Mouse (Mus musculus) kidney, postnatal 36 days (tissue): ENCODE measurements around the gene Dcps.
"Not testable (repeated sequence)": the region's sequence is repeated elsewhere in the genome, so short reads cannot be mapped to it uniquely, and the experiment has no call there.

ENCODE experiments used
- DNase-seq, 2 experiments: peaks; one replicate each; pipeline ENCODE4 v3.0.0; 2021 to 2022; ENCODE audit warnings: mixed read lengths in 2 of 2

Gene Dcps

DNA sequence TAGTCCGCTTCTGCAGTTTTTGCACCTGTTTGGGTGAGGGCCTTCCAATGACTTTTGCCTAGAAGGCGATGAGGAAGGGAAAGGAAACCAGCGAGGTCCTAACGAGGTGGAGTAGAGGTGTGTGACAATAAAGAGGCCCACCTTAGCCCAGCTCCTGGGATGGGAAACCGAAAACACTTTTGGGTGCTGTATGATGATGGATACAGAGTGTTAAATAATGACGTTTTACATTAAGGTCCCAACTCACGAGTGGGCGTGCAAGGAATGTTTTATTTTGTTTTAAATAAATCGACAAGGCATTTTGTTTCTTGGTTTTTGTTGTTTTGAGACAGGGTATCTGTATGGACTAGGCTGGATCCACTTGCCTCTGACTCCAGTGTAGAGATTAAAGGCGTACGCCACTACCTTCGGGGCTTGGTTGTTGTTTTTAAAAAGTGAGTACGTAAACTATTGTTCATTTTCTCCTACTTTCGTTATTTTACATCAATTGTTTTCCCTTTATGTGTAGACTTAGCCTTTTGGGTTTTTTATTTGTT, 331 bp upstream of the Dcps start:
- no peak for DNase-seq

DNA sequence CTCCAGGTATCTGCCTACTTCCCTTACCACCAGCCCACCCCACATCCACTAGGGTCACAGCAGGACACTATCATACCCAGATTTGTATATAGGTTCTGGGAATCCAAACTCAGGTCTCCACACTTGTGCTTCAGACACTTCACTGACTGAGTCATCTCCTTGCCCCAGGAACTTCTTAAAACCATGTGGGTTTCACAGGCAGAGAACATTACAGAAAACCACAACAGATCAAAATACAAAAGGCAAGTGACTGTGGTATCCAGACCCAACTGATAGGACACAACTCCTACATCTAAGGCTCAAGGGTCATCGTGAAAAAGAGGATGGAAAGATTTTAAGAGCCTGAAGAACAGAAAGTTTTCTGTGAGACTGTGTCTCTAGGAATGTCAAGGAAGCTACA, 2.5 kb downstream of the Dcps start:
- no peak for DNase-seq

DNA sequence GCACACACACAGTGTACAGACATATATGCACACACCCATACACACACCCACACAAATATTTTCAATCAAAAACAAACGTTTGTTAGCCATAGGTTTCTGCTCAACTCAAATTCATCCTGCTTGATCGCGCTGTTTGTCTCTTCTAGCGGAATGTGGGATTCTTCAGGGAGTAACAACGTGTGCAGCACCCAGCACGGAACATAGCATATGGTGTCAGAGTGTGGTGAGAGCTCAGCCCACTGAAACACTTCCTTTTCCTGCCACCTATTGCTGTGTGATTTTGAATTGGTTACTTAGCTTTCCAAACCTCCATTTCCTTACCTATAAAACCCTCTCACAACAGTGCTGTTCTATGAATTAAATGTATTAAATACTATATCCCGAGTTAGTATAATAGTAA, 5.8 kb downstream of the Dcps start:
- no peak for DNase-seq

DNA sequence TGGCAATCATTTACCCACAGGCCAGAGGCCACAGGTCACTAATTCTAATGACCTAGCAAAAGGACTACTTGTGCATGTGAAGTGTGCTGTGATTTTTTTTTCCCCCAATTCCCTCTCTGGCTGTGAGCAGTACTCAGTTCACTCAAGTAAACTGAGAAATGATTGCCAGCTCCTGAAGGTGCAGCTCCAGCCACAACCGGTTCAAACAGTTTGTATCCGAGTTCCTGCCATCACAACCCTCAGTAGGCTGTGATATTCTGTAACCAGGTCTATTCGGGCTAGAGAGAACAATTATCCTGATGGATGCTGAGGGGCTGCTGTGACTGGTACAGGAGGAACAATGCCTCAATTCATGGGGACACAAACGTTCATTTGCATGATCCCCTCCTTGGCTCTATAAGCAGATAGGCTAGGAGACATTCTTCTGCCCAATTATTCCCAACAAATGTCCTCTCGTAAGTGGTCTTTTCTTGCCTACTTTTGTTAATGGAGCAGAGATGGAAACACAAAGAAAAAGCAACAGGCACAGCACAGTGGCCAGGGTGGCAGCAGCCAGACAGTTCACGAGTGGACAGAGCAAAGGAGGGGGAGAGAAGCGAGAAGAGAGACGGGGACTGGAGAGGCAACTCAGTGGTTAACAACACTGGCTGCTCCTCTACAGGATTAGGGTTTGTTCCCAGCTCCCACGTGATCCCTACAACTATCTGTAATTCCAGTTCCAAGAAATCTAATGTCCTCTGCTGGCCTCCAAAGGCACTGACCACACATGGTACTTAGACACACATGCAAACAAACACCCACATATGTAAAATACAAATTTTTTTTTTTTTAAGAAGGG, 8.8 kb downstream of the Dcps start:
- peak; percentile 74 to 87 for DNase-seq

DNA sequence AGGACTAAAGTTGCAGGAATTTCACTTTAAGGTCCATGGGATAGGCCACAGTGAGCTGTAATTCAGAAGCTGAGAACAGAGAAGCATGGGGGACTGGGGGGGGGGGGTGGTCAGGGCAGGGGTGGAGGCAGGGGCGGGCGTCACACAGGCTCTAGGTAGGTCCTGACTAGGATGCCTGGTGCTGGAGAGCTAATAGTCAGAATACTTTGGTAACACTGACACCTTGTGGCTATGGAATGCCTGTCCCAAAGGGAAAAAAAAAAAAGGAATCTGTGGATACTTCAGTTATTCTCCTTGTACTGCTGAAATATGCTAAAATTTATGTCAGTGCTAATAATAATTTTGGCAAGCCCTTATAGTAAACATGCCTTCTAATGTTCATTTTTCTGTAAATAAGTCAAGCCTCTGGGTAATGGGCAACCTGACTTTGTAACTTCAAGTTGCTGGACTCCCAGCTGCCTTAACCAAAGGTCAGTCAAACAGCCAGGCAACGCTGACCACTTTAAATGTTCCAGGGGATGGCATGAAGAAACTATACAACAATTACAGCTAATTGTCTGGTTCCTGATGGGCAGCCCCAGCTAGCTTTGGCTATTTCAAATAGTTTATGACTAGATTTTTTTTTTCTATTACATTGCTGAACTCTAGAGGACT, 9.6 kb downstream of the Dcps start:
- DNase-seq: peak; percentile 42 to 60

DNA sequence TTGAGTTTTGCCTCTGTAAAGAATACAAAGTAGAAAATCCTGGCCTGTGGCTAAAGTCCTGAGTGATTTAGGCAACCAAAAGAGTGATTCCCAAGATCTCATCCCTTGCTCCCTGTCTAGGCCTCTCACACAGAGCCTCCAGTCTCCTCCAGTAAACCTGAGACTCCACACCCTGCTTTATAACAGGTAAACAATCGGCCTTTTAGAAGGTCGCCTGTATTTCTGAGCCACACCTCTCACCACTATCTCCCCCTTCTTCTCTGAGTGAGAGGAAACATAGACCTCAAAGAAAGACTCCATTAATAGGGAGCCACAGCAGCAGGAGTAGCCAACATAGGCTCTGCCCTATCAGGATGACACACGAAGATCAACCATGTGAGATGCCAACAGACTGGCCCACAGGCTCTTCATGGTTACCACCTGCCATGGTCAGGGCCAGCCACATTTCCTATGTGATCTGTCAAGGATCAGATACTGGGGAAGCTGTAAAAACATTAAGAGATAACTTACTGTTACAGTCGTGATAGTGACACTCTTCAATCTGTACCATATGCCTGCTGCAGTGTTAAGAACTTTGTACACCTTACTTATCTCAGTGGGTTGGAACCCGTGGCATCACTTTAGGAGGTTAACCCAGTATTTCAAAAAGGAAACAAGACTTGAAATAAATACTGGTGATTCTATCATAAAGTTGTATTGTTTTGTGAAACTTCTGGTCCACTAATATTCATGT, 11.6 kb downstream of the Dcps start:
- no peak for DNase-seq

DNA sequence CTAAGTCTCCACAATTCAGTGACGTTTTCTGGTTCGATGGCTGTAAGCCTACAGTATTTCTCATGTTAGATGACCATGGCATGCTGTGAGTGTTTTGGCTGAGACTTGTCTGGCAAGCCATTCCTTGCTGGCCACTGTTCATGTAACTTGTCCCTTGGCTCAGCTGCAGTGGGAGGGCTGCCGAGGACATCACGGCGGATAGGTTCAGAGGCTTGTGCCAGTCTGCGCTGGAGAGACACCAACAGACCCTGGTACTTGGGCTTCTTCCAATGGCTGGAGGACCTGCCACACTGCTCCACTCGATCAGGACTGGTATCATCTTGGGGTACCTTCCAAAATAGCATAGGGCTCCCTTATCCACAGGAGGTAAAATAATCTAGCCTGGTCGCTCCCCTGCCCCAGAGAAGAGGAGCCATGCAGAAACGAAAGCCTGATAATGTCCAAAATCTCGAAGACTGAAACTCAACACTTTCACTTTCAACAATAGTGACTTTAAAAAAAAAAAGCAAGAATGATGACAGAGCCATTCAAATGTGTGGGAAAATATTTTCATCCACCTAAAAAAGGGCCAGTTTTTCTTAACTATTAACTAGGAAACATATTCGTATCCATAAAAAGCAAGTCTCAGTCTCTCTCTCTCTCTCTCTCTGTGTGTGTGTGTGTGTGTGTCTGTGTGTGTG, 12.7 kb downstream of the Dcps start:
- peak; percentile 34 to 64 for DNase-seq

DNA sequence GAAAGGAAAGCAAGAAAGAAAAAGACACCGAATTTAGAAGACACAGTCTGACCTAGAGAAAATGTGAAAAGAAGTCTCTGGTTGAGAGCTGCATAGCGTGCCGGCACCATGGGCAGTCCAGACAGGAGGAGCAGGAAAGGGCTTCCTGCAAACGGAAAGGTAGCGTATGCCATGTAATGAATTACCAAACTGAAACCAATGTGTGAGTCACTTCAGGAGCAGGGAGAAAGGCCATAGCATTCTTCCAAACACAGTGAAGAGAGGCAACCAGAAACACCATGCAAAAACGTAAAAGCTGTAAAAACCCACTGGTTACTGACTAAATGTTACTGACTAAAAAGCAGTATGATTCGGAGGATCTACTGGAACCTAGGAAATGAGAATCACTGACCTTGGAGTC, 14.1 kb downstream of the Dcps start:
- peak; percentile 29 to 35 for DNase-seq

DNA sequence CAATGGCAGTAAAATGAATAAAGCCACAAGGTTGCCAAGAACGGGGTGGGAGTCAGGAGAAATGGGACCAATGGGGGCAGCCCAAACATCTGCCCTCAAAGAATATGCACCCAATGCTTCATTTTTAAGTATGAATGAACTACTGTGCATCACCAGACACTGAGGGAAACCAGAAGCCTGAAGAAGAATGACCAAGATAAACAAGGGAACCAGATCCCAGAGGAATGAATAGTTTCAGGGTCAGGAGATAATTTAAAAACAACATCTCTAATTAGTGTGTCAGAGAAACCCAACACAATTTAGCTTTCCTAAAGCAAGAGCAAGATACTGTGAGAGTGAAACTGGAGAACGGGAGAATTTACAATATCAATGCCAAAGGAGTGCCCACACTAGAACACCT, 15.2 kb downstream of the Dcps start:
- DNase-seq: no peak

DNA sequence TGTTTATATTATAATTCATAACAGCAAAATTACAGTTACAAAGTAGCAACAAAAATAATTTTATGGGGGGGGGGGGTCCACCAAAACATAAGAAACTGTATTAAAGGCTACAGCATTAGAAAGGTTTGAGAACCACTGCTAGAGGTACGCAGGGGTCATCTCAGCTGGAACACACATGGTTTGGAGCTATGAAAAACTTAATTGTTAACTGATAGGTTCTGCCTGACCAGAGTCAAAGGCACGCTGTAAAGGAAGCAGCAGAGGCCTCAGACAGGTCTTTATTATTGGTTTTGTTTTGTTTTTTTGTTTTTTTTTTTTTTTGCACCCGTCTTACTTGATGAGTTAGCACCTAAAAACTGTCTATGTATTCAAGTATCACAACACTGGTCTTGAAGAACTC, 17.4 kb downstream of the Dcps start:
- peak in 1 of 2 experiments; percentile 19 for DNase-seq

DNA sequence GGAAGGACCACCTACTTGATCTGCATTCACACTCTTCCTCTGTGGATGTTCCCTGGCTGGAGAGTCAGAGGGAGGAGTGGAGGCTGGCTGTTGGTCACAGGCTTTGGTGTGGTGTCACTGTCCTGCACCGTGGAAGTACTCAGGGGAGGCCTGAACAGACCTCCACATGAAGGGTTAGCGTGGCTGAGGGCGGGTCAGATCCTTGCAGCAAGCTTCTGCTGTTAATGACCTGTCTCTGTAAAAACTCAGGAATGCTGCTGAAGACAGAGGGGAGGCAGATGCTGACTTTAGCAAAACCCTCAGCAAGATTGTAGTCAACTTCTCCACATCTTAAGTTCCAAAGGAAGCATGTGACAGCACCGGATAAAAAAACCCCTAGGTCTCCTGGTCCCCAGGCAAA, 19.0 kb downstream of the Dcps start:
- DNase-seq: peak in 1 of 2 experiments; percentile 14

DNA sequence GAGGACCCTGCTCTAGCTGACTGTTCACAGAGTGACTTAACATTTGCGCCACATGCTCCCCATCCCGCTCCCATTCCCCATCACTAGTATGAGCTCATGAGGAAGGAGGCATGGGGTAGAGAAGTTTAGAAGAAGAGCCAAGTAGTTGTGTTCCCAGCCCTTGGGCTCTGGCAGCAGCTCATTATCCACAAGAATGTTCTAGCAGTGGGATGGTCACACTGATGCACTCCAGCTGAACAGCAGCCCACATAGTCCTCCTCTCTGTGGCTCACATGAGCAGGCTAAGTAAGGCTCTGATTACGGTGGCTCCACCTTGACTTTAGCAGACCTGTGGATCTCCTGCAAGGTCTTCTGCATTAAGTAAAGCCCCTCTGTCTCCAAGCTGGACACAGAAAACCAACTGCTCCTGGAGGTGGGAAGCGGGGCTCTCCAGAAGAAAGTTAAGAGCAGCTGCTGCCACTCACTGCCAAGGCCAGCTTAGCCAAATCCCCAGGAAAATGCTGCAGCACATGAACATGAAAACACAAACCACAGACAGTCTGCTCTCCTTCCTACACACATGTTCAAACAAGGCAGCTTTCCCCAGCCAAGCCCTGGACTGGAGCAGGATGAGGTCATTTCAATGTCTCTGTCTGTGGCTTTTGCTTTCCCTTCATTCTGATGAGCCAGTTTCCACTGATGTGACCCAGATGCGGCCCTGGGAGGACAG, 19.7 kb downstream of the Dcps start:
- DNase-seq: no peak

DNA sequence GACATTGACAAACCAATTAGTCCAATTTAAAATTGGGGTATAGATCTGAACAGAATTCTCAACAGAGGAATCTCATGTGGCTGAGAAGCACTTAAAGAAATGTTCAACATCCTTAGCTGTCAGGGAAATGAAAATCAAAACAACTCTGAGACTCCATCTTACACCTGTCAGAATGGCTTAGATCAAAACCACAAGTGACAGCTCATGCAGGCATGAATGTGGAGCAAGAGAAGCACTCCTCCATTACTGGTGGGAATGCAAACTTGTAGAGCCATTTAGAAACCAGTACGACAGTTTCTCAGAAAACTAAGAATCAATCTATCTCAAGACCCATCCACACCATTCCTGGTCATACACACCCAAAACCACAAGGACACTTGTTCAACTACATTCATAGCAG, 22.9 kb downstream of the Dcps start:
- no peak for DNase-seq

DNA sequence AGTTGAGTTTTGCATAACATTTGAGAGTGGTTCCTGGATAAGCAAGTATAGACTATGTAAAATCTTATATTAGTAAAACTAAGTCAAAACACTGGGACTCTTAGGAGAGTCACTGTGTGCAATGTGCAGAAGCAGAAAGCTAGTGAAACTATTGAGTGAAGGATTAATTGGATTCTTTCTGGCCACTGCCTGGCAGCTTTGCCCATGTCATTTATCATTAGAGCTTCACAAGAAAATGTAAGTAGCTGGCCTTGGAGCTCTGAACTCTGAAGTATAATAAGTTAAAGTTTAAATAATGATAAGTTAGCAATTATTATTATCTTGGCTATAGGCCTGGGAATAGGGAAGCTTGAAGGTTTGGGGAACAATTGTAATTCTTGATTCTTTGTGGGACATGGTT, 27.0 kb downstream of the Dcps start:
- DNase-seq: not testable (repeated sequence)

DNA sequence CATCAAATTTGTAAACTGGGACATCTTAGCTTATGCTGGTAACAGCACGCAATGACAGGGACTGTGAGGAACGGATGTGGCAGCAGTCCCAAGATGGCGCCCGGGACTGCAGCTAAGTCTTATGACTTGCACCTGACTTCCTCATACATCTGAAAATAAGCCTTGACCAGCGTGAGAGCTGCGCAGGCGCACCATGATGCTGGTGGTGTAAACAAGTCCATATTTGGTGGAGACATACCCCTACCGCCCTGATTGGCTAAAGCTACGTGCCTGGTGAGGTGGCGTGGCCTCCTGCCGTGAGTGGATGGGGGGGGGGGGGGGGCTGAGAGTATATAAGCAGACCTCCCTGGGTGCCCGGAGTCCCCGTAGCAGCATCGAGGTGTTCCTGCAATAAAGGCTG, 28.6 kb downstream of the Dcps start:
- DNase-seq: not testable (repeated sequence)

DNA sequence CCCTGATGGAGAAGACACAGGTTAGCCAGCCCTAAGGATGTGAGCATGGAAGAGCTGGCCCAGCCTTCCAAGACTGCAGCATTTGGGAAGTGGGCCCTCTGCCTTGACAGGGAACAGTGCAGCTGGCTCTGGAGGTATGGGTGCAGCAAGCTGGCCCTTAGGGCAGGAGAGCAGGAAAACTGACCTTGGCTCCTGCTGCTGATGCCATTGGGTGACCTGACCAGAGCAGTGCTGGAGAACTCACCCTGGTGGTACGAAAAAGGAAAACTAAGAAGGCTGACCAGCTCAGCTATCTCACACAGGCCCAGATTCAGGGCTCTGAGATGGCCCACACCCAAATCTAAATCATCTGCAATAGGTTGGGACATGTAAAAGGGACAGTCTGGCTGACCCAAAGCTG, 30.0 kb downstream of the Dcps start:
- DNase-seq: no peak

DNA sequence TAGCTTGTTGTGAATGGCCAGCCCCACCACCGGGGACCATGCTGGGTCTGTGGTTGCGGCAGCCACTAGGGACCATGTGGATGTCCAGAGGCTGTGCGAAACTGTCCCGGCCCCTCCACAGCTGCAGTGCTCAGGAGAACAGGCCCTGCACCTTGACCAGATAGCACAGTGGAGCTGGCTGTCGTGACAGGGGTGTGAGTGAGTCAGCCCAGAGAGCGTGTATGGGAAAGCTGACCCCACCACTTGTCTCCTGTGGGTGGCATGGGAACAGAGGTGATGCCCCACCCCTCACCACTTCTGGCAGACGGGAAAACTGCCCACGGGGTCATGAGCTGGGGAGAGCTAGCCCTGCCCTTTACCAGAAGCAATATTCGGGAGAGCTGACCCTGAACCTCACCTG, 30.7 kb downstream of the Dcps start:
- DNase-seq: no peak

DNA sequence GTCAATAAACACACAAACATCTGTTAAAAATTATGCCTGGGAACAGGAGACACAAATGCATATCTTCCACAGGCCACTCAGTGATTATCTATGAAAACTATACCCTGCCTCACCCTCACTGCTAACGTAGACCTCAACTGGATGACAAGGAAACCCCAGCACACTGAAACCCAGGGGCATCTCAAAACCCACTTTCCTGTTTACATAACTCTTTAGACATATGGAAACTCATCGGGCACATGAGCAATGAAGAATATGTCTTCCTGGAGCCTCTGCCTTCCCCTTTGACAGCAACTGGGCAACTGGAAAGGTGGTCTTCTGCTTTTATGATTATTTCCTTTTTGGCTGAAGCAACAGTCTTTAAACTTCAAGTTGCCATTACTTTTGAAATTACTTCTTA, 33.6 kb downstream of the Dcps start:
- DNase-seq: no peak

DNA sequence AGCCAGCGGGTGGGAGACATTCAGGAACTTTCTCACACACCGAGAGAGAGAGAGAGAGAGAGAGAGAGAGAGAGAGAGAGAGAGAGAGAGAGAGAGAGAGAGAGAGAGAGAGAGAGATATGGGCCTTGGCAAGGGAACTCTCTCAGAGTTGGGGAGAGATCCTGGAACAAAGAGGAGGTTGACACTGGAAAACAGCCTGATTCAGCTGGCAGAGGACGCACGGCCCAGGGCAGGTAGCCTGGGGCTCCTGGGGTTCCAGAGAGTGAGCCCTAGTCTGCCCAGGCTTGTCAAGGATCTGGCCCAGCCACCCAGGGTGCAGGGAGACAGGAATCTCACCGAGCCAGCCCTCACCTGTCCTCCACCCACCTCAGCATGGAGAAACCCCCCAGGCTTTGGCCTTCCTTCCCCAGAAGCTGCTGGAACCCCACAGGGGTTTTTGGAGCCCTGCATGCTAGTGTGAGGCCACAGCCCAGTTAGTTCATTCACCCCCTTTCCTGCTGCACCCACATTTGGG, 36.6 kb downstream of the Dcps start:
- no peak for DNase-seq

DNA sequence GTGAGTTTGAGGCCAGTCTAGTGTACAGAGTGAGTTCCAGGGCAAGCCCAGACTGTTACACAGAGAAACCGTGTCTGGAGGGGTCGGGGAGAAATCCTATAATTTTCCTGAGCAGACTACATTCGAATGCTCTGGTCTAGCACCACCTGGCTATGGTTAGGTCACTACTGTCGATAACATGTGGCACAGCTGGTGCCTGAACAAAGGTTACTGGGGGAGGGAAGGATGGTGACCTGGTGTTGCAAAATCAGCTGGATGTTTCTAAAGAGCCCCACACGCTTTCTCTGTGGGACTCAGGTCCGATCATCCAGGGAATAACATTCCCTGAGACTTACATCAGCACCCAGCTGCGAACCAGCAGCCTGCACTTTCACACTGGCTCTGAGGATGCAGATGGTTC, 37.8 kb downstream of the Dcps start:
- DNase-seq: peak in 1 of 2 experiments; percentile 46

DNA sequence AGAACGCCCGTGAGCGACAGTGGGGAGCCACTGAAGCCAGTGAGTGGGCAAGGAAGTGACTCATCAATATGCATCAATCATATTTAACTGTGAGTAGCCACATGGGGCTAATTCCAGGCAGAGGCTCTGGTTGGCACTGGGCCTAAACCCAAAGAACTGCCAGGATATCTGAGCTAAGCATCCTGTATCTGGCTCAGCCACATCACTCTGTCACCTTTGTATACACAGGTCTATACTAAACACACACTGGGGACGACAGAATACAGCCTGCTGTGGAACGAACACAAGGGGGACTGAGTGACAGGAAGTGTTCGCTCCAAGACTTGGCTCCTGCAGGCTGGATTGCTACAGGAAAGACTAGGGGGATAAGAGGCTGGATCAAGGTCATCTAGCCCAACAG, 40.3 kb downstream of the Dcps start:
- peak; percentile 17 to 30 for DNase-seq
